Mouse (Mus musculus) cortical plate, adult 2 months (tissue): ENCODE measurements at regions not wholly inside any gene's neighbourhood (a gene's known extent, or its start where the extent isn't known, plus 50 kb on each side); places are given as distances from the start of the nearest gene placed in this dataset.

Source experiments
- H3K27ac ChIP-seq: fragments of 200-500 bp; 2 replicates; pipeline ENCODE4 v1.5.1; 2012; ENCODE audit warnings: low read length, control low read depth, inconsistent platforms; ENCODE audit not compliant: insufficient read depth
- H3K4me1 ChIP-seq: fragments of 200-500 bp; 2 replicates; pipeline ENCODE4 v1.6.1; 2011; ENCODE audit warnings: low read length; ENCODE audit not compliant: control insufficient read depth, insufficient read depth
- H3K4me3 ChIP-seq: fragments of 200-500 bp; 2 replicates; pipeline ENCODE4 v1.5.1; 2011; ENCODE audit warnings: mild to moderate bottlenecking, low read length, control low read depth; ENCODE audit not compliant: insufficient read depth
- CTCF ChIP-seq: fragments of 200-500 bp; IDR thresholded peaks from 2 replicates; pipeline ENCODE4 v1.5.1; 2011; ENCODE audit warnings: mild to moderate bottlenecking, control low read depth, low read length; ENCODE audit not compliant: insufficient read depth; ENCODE audit errors: extremely low read depth
- POLR2A ChIP-seq: fragments of 200-500 bp; IDR thresholded peaks from 2 replicates; pipeline ENCODE4 v1.6.1; 2011; ENCODE audit warnings: mild to moderate bottlenecking, low read length, control low read depth; ENCODE audit not compliant: insufficient read depth; ENCODE audit errors: extremely low read depth

GRCm38 (mm10) chr11:32913071-32913470, 88.7 kb upstream of the Smim23 start:
- Histone ChIP-seq H3K4me3 (no peak overlapping the region), H3K27ac (no peak overlapping the region), H3K4me1 (no peaks in the 10 kb centered on the region)
- no peak for TF ChIP-seq POLR2A
- no peak for TF ChIP-seq CTCF

- TF ChIP-seq POLR2A (no peak), CTCF (no peak)
- Histone ChIP-seq H3K27ac (no peak overlapping the region), H3K4me3 (no peak overlapping the region), H3K4me1 (no peaks in the 10 kb centered on the region)
These were observed 87.4 kb upstream of the Smim23 start for GRCm38 (mm10) chr11:32911791-32912190.

GRCm38 (mm10) chr11:32908723-32909411, 84.5 kb upstream of the Smim23 start:
- H3K27ac ChIP-seq = no peak overlapping the region
- no peak overlapping the region for H3K4me3 ChIP-seq
- TF ChIP-seq POLR2A = no peak
- TF ChIP-seq CTCF = no peak
- no peaks in the 10 kb centered on the region for H3K4me1 ChIP-seq

GRCm38 (mm10) chr11:32907520-32908233, 83.3 kb upstream of the Smim23 start:
- Histone ChIP-seq H3K4me1 (no peaks in the 10 kb centered on the region), H3K27ac (no peak overlapping the region), H3K4me3 (no peak overlapping the region)
- TF ChIP-seq CTCF (no peak), POLR2A (no peak)

GRCm38 (mm10) chr11:32903970-32904369, 79.6 kb upstream of the Smim23 start:
- Histone ChIP-seq H3K4me3 (no peak overlapping the region), H3K4me1 (no peaks in the 10 kb centered on the region), H3K27ac (no peak overlapping the region)
- TF ChIP-seq POLR2A (no peak), CTCF (no peak)

GRCm38 (mm10) chr11:32903389-32903788, 79.0 kb upstream of the Smim23 start:
- H3K27ac ChIP-seq = no peak overlapping the region
- TF ChIP-seq CTCF = no peak
- TF ChIP-seq POLR2A = no peak
- no peaks in the 10 kb centered on the region for H3K4me1 ChIP-seq
- H3K4me3 ChIP-seq = no peak overlapping the region

- no peaks in the 10 kb centered on the region for H3K4me1 ChIP-seq
- TF ChIP-seq CTCF = no peak
- TF ChIP-seq POLR2A = no peak
- no peak overlapping the region for H3K27ac ChIP-seq
- no peak overlapping the region for H3K4me3 ChIP-seq
These were observed 78.5 kb upstream of the Smim23 start for GRCm38 (mm10) chr11:32902923-32903322.

- no peak for TF ChIP-seq POLR2A
- Histone ChIP-seq H3K4me3 (no peak overlapping the region), H3K27ac (no peak overlapping the region), H3K4me1 (no peaks in the 10 kb centered on the region)
These were observed 76.0 kb upstream of the Smim23 start for GRCm38 (mm10) chr11:32900437-32900836.

GRCm38 (mm10) chr11:32899604-32900216, 75.3 kb upstream of the Smim23 start:
- H3K4me1 ChIP-seq = no peaks in the 10 kb centered on the region
- H3K4me3 ChIP-seq = no peak overlapping the region
- H3K27ac ChIP-seq = no peak overlapping the region
- TF ChIP-seq CTCF (no peak), POLR2A (no peak)

GRCm38 (mm10) chr11:32895400-32895799, 71.0 kb upstream of the Smim23 start:
- TF ChIP-seq POLR2A (no peak), CTCF (peak; percentile 32)
- H3K27ac ChIP-seq = no peak overlapping the region
- no peaks in the 10 kb centered on the region for H3K4me1 ChIP-seq
- H3K4me3 ChIP-seq = no peak overlapping the region
